Mouse (Mus musculus) midbrain, embryonic 10.5 days (tissue): Measurements from ENCODE around the gene Egfem1. TPM values are rescaled to one million over a fixed set of nuclear protein-coding genes. Genes with fewer than 3 reads are reported as not detected.

Source experiments
- DNase-seq: peaks from one replicate; pipeline ENCODE4 v3.0.0-alpha.2; 2017; ENCODE audit warnings: low spot score
- H3K27ac ChIP-seq: fragments of 300-500 bp; sonication (generic); replicated peaks from 2 replicates; pipeline ENCODE4 v1.5.1; 2016; ENCODE audit warnings: mild to moderate bottlenecking
- H3K27me3 ChIP-seq: fragments of 300-500 bp; sonication (generic); 2 replicates; pipeline ENCODE4 v1.6.1; 2016; ENCODE audit warnings: low read depth, mild to moderate bottlenecking; ENCODE audit not compliant: poor library complexity, severe bottlenecking
- H3K36me3 ChIP-seq: fragments of 300-500 bp; sonication (generic); 2 replicates; pipeline ENCODE4 v1.6.1; 2016; ENCODE audit warnings: mild to moderate bottlenecking, moderate library complexity
- H3K4me1 ChIP-seq: fragments of 300-500 bp; sonication (generic); 2 replicates; pipeline ENCODE4 v1.6.1; 2016
- H3K4me3 ChIP-seq: fragments of 300-500 bp; sonication (generic); 2 replicates; pipeline ENCODE4 v1.5.1; 2016; ENCODE audit warnings: mild to moderate bottlenecking, moderate library complexity
- H3K9me3 ChIP-seq: fragments of 300-500 bp; sonication (generic); replicated peaks from 2 replicates; pipeline ENCODE4 v1.6.1; 2016; ENCODE audit warnings: mild to moderate bottlenecking
- WGBS: fragments of 180-500 bp; shearing (Covaris S2); methylation state at CpG from one replicate; pipeline ENCODE4 v1.1.7; 2016; 5-methylcytosine and 5-hydroxymethylcytosine counted together
- polyA plus RNA-seq: library from polyadenylated mRNA; unstranded; fragments of >200 nt; fragmentation: Nextera tagmentation; extraction: Ambion mirVana; gene quantifications from 2 replicates; pipeline ENCODE4 v1.2.1, GENCODE M21; 2016

The Egfem1 gene
- polyA plus RNA-seq, 1 experiment from 2014 or later, result 10.7 TPM

GRCm38 (mm10) chr3:29582749-29583148, 500.9 kb downstream of the Egfem1 start:
- Histone ChIP-seq H3K36me3 (no peaks in the 10 kb centered on the region), H3K9me3 (no peaks in the 10 kb centered on the region), H3K4me1 (no peaks in the 10 kb centered on the region), H3K27ac (no peak overlapping the region), H3K27me3 (no peaks in the 10 kb centered on the region), H3K4me3 (no peak overlapping the region)
- DNase-seq, result no peak
- WGBS, result 86% methylated on average over 8 of the region's 8 CpGs

- Histone ChIP-seq H3K4me1 (peaks cover 23% of the 10 kb centered on the region), H3K36me3 (no peaks in the 10 kb centered on the region), H3K9me3 (no peaks in the 10 kb centered on the region), H3K27ac (no peak overlapping the region), H3K4me3 (no peak overlapping the region), H3K27me3 (no peaks in the 10 kb centered on the region)
- 71% methylated on average over 7 of the region's 7 CpGs for whole genome bisulfite sequencing
- DNase-seq, result no peak
Measured at GRCm38 (mm10) chr3:29602140-29602539, 520.3 kb downstream of the Egfem1 start.

GRCm38 (mm10) chr3:29608713-29609112, 526.9 kb downstream of the Egfem1 start:
- Histone ChIP-seq H3K36me3 (no peaks in the 10 kb centered on the region), H3K27ac (no peak overlapping the region), H3K4me3 (no peak overlapping the region), H3K27me3 (no peaks in the 10 kb centered on the region), H3K9me3 (no peaks in the 10 kb centered on the region), H3K4me1 (peaks cover 14% of the 10 kb centered on the region)
- WGBS, result 42% methylated on average over 3 of the region's 3 CpGs
- no peak for DNase-seq

GRCm38 (mm10) chr3:29609174-29609573, 527.4 kb downstream of the Egfem1 start:
- WGBS, result 84% methylated on average over 2 of the region's 2 CpGs

GRCm38 (mm10) chr3:29619586-29619985, 537.8 kb downstream of the Egfem1 start:
- Histone ChIP-seq H3K4me1 (no peaks in the 10 kb centered on the region), H3K27ac (no peak overlapping the region), H3K36me3 (no peaks in the 10 kb centered on the region), H3K9me3 (no peaks in the 10 kb centered on the region), H3K27me3 (no peaks in the 10 kb centered on the region), H3K4me3 (no peak overlapping the region)
- 89% methylated on average over 1 of the region's 1 CpGs for WGBS
- DNase-seq, result no peak

More at GRCm38 (mm10) chr3:29609174-29609573, 527.4 kb downstream of the Egfem1 start:
- Histone ChIP-seq H3K4me3 (no peak overlapping the region), H3K27me3 (no peaks in the 10 kb centered on the region), H3K9me3 (no peaks in the 10 kb centered on the region), H3K4me1 (peaks cover 14% of the 10 kb centered on the region), H3K36me3 (no peaks in the 10 kb centered on the region), H3K27ac (no peak overlapping the region)
- DNase-seq, result no peak

GRCm38 (mm10) chr3:29639819-29640218, 558.0 kb downstream of the Egfem1 start:
- 72% methylated on average over 2 of the region's 2 CpGs for WGBS
- Histone ChIP-seq H3K9me3 (no peaks in the 10 kb centered on the region), H3K27me3 (no peaks in the 10 kb centered on the region)

GRCm38 (mm10) chr3:29666796-29667195, 585.0 kb downstream of the Egfem1 start:
- H3K27me3 ChIP-seq, result no peaks in the 10 kb centered on the region
- peaks cover 2% of the 10 kb centered on the region; the same call in 1 of the 2 replicates for H3K9me3 ChIP-seq
- H3K36me3 ChIP-seq, result peaks cover 4% of the 10 kb centered on the region; the same call in 1 of the 2 replicates
- no peak for DNase-seq
- H3K4me3 ChIP-seq, result no peak overlapping the region
- H3K27ac ChIP-seq, result no peak overlapping the region
- WGBS, result 80% methylated on average over 2 of the region's 2 CpGs
- H3K4me1 ChIP-seq, result no peaks in the 10 kb centered on the region

More at GRCm38 (mm10) chr3:29639819-29640218, 558.0 kb downstream of the Egfem1 start:
- Histone ChIP-seq H3K4me1 (peaks cover 4% of the 10 kb centered on the region), H3K4me3 (no peak overlapping the region), H3K27ac (no peak overlapping the region), H3K36me3 (no peaks in the 10 kb centered on the region)
- DNase-seq, result no peak

- Histone ChIP-seq H3K9me3 (no peaks in the 10 kb centered on the region), H3K36me3 (no peaks in the 10 kb centered on the region), H3K27me3 (no peaks in the 10 kb centered on the region), H3K27ac (no peak overlapping the region; the same call in 1 of the 2 replicates), H3K4me3 (no peak overlapping the region), H3K4me1 (peaks cover 13% of the 10 kb centered on the region)
- no peak for DNase-seq
- WGBS, result 86% methylated on average over 8 of the region's 8 CpGs
Measured at GRCm38 (mm10) chr3:29689367-29690285, 607.8 kb downstream of the Egfem1 start.

GRCm38 (mm10) chr3:29701126-29701525, 619.3 kb downstream of the Egfem1 start:
- peak; percentile 42 for DNase-seq
- H3K4me3 ChIP-seq, result no peak overlapping the region
- H3K4me1 ChIP-seq, result peaks cover 12% of the 10 kb centered on the region
- H3K27me3 ChIP-seq, result no peaks in the 10 kb centered on the region
- no peaks in the 10 kb centered on the region for H3K36me3 ChIP-seq
- 23% methylated on average over 2 of the region's 2 CpGs for WGBS
- H3K27ac ChIP-seq, result peak overlapping the region; percentile 65; the same call in 1 of the 2 replicates
- peaks cover 3% of the 10 kb centered on the region; the same call in 1 of the 2 replicates for H3K9me3 ChIP-seq

- Histone ChIP-seq H3K27me3 (no peaks in the 10 kb centered on the region), H3K4me3 (no peak overlapping the region), H3K27ac (no peak overlapping the region), H3K9me3 (no peaks in the 10 kb centered on the region), H3K36me3 (no peaks in the 10 kb centered on the region), H3K4me1 (peaks cover 6% of the 10 kb centered on the region; the same call in 1 of the 2 replicates)
- no peak for DNase-seq
- WGBS, result 95% methylated on average over 2 of the region's 2 CpGs
Measured at GRCm38 (mm10) chr3:29706816-29707215, 625.0 kb downstream of the Egfem1 start.

- H3K27me3 ChIP-seq, result no peaks in the 10 kb centered on the region
- H3K27ac ChIP-seq, result no peak overlapping the region
- H3K36me3 ChIP-seq, result no peaks in the 10 kb centered on the region
- WGBS, result 91% methylated on average over 1 of the region's 1 CpGs
- peaks cover 6% of the 10 kb centered on the region; the same call in 1 of the 2 replicates for H3K4me1 ChIP-seq
- no peak for DNase-seq
- no peaks in the 10 kb centered on the region for H3K9me3 ChIP-seq
- no peak overlapping the region for H3K4me3 ChIP-seq
Measured at GRCm38 (mm10) chr3:29707467-29707866, 625.6 kb downstream of the Egfem1 start.

- 63% methylated on average over 8 of the region's 8 CpGs for WGBS
- Histone ChIP-seq H3K4me1 (no peaks in the 10 kb centered on the region), H3K27ac (no peak overlapping the region), H3K4me3 (no peak overlapping the region), H3K27me3 (no peaks in the 10 kb centered on the region; the same call in 1 of the 2 replicates), H3K36me3 (no peaks in the 10 kb centered on the region), H3K9me3 (no peaks in the 10 kb centered on the region)
- peak; percentile 14 for DNase-seq
Measured at GRCm38 (mm10) chr3:29726376-29726967, 644.6 kb downstream of the Egfem1 start.
